Mouse (Mus musculus) c-Kit-positive CD71-positive TER-119-negative erythroid progenitor cells, embryonic 14.5 days (primary cell): ENCODE data around the gene Vtcn1.

Source experiments
- DNase-seq: peaks from one replicate; pipeline ENCODE4 v3.0.0-alpha.2; 2013; ENCODE audit warnings: low read depth

Vtcn1 gene

GRCm38 (mm10) chr3:100921825-100922505 is 96.7 kb downstream of the Vtcn1 start, which contains the start of gene Trim45:
Gene Trim45, plus strand, starts transcription at chr3:100922202.
- DNase-seq: peak; percentile 98

- no peak for DNase-seq
These were observed 97.5 kb downstream of the Vtcn1 start for GRCm38 (mm10) chr3:100922506-100923375.

GRCm38 (mm10) chr3:100924065-100924732 is 98.9 kb downstream of the Vtcn1 start:
- DNase-seq: no peak

GRCm38 (mm10) chr3:100925176-100925575 is 99.9 kb downstream of the Vtcn1 start:
- DNase-seq: no peak

GRCm38 (mm10) chr3:100931332-100932076 is 106.2 kb downstream of the Vtcn1 start:
- DNase-seq: no peak

GRCm38 (mm10) chr3:100932077-100932944 is 107.1 kb downstream of the Vtcn1 start:
- no peak for DNase-seq

GRCm38 (mm10) chr3:100935521-100935920 is 110.3 kb downstream of the Vtcn1 start:
- no peak for DNase-seq

- DNase-seq: no peak
These were observed 110.9 kb downstream of the Vtcn1 start for GRCm38 (mm10) chr3:100936201-100936600.

GRCm38 (mm10) chr3:100938211-100938610 is 113.0 kb downstream of the Vtcn1 start:
- DNase-seq: no peak

- DNase-seq: no peak
These were observed 115.3 kb downstream of the Vtcn1 start for GRCm38 (mm10) chr3:100940496-100941037.
